Mouse (Mus musculus) small intestine, adult 2 months (tissue): ENCODE measurements around the gene Parp9.

Experiments used
- CTCF ChIP-seq: fragments of 200-500 bp; IDR thresholded peaks from 2 replicates; pipeline ENCODE4 v1.5.1; 2012; ENCODE audit warnings: low read depth, mild to moderate bottlenecking, control low read depth, inconsistent platforms, low read length, moderate library complexity, mixed read lengths; ENCODE audit not compliant: insufficient replicate concordance, insufficient read length; ENCODE audit errors: extremely low read depth
- POLR2A ChIP-seq: fragments of 200-500 bp; IDR thresholded peaks from 2 replicates; pipeline ENCODE4 v1.6.1; 2012; ENCODE audit warnings: low read depth, mild to moderate bottlenecking, control low read depth, inconsistent platforms, low read length, moderate library complexity

- TF ChIP-seq CTCF (no peak), POLR2A (no peak)
Observed at GRCm38 (mm10) chr16:35966411-35967115, 28.3 kb downstream of the Parp9 start.
